Mouse (Mus musculus) frontal cortex, postnatal 10 days (tissue): ENCODE data around the gene Rhof.
"Not testable (repeated sequence)": the region's sequence is repeated elsewhere in the genome, so short reads cannot be mapped to it uniquely, and the experiment has no call there.

ENCODE experiments used
- DNase-seq, 2 experiments: peaks; one replicate each; pipeline ENCODE4 v3.0.0; 2022; ENCODE audit warnings: low spot score in 2 of 2, mixed read lengths in 1 of 2

Gene Rhof

DNA sequence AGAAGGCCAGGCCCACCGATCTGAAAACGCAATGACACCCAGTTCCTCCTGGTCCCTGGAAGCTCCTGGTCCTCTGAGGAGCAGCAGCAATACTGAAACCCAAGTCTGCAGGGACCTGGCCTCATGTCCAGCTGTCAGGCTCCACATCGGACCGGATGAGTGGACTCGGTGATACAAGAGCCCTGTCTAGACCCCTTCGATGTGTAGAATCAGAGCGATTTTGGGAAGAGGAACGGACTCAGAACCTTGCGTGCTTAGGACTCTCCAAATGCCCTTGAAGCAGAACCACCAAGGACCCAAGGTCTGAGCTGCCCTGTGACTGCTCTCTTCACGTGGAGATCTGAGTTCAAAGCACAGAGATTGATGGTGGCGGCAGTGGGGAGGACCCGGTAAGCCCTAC, 64.4 kb downstream of the Rhof start, which contains the start of gene Tmem120b:
Gene Tmem120b (plus strand): TSS at position 301 of the 400 bp plus-strand sequence.
- no peak for DNase-seq

DNA sequence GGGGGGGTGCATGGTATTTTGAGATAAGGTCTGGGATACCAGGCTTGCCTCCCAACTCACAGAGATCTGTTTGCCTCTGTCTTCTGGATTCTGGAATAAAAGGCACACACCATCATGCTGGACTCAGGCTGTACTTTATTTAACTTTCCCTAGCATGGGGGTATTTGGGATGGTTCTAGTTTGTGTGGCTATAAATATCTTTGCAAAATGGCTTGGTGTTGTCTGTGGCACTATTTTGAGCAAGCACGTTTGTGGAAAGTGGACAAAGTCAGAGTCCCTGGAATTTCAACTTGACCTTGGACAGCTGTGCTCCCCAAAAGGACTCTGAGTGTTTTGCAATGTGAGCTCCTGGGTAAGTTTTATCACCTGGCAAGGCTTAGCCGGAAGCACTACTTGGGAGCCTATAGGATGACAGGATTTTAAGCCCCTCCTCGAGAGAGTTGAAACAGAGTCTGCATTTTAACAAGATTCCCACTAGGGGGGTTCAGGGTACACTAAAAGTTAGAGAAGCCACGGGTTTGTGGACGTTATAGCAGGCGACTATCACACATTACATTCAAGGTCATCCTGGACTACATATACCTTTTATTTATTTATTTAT, 65.0 kb downstream of the Rhof start:
- DNase-seq, result no peak

DNA sequence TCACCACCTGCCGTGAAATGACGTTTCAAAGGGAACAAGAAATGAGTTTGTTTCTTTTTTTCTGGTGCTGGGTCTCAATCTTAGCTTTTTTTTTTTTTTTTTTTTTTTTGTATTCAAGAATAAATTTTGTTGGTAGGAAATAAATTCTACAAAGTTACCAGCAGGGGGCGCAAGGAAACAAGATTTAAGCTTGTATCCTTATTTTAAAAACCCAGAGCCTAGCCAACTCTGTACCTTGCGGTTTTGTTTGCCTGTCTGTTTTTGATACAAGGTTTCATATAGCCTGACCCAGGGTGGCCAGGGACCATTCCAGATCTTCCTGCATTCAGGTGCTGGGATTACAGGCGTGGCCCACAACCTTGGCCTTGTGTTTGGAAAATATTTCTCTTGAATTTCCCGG, 68.3 kb downstream of the Rhof start:
- DNase-seq, result peak in 1 of 2 experiments; percentile 51

DNA sequence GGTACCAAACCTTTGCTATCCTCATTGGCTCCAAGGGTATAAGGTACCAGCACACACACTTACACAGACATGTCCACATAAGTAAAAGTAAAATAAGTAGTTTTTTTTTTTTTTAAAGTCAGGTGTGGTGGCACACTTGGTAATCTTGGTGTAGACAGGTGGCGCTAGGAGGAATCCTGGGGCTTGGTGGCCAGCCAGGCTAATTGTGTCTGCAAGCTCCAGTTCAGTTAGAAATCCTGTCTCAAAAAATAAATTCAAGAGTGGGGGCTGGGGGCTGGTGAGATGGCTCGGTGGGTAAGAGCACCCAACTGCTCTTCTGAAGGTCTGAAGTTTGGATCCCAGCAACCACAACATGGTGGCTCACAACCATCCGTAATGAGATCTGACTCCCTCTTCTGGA, 69.4 kb downstream of the Rhof start:
- no peak for DNase-seq

DNA sequence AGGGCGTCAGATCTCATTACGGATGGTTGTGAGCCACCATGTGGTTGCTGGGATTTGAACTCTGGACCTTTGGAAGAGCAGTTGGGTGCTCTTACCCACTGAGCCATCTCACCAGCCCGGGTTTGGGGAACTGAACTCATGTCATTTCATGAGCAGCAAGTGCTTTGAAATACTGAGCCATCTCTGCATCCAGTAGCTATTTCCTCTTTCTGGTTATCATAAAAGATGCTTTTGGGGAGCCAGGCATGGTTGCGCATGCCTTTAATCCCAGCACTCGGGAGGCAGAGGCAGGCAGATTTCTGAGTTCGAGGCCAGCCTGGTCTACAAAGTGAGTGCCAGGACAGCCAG, 71.1 kb downstream of the Rhof start:
- DNase-seq, result not testable (repeated sequence)

DNA sequence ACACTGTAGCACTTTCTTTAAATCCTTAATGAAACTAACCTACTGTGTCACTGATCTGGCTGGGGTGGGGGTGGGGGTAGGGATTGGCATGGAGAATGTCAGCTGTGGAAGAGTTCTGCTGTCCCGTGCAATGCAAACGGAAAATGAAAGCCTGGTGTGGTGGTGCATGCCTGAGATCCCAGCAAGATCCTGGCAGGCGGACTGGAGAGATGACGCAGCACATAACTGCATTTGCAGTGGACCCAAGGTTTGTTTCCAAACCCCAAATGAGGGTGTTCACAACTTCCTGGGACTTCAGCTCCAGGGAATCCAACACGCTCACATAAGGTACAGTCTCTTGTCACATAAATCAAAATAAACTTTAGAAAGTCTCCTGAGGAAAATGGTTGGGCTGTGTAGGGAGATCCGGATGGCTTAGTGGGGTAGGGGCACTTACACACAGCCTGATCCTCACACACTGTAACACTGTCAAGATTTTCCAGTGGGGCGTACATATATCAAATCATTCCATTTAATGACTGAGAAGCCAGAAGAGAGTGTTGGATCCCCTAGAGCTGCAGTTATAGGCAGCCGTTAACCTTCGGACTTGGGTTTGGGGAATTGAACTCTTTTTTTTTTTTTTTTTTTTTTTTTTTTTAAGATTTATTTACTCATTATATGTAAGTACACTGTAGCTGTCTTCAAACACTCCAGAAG, 71.6 kb downstream of the Rhof start:
- no peak for DNase-seq

DNA sequence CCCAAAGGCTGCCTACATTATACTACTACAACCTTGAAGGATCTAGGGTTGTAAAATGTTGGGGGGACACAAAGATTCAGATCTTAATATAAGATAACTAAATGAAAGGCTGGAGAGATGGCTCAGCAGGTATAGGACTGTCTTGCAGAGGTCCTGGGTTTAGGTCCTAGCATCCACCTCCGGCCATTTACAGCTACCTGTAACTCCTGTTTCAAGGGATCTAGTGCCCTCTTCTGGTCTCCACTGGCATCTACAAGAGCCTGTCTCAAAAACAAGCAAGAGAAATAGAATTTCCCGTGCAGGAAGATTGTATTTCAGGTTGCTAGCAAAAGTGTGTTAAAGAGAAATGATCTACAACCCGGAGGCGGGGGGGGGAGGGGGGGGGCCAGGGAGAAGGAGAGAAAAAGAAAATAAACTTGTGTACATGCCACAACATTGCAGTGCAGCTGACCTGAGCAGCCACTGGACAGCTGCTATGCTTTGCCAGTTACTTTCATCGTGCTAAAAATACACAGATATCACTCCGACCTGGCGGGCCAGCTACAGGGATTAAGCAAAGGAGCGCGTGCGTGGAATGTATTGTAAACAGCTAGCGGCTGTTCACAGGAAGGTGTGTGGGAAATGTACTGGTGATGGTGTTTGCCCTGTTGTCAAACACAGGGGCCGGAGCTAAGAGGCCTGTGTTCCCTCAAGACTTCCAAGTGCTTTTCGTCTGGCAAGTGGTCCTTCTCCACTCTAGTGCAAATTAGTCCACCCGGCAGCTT, 72.6 kb downstream of the Rhof start:
- DNase-seq, result no peak

DNA sequence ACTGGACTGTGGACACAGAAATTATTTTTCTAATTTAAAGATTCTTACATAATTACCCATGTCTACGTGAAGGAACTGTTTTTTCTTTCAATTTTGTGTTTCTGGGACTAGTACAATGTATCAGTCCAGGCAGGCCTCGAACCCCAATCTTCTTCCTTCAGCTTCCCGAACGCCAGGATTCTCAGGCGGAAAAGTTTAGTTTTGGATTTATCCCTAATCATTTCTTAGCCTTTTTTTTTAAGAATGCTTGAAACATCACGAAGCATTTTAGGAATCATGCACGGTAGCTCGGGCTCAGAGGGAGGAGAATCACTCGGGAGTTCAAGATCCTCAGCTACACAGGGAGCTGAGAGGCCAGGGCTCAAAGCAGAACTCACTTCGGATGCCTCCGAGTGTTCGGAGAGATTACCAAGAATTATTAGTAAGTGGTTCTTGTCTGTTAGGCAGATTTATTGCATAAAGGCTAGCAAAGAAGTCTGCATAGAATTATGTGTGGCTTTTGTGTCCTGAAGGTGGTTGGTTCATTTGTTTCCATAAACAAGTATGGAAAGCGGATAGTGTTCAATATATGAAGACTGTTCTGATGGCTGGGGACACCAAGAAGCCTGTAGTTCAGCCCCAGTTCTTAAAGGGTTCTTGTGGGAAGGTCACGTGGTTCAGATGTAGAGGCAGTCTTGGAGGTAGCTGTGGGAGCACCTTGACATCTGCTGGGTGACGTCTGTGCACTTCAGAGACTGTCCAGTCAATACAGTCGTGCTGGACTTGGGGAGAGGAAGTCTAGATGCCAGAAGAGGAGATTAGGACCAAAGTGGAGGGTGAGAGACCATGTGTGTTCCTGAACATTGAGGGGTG, 74.0 kb downstream of the Rhof start:
- no peak for DNase-seq

DNA sequence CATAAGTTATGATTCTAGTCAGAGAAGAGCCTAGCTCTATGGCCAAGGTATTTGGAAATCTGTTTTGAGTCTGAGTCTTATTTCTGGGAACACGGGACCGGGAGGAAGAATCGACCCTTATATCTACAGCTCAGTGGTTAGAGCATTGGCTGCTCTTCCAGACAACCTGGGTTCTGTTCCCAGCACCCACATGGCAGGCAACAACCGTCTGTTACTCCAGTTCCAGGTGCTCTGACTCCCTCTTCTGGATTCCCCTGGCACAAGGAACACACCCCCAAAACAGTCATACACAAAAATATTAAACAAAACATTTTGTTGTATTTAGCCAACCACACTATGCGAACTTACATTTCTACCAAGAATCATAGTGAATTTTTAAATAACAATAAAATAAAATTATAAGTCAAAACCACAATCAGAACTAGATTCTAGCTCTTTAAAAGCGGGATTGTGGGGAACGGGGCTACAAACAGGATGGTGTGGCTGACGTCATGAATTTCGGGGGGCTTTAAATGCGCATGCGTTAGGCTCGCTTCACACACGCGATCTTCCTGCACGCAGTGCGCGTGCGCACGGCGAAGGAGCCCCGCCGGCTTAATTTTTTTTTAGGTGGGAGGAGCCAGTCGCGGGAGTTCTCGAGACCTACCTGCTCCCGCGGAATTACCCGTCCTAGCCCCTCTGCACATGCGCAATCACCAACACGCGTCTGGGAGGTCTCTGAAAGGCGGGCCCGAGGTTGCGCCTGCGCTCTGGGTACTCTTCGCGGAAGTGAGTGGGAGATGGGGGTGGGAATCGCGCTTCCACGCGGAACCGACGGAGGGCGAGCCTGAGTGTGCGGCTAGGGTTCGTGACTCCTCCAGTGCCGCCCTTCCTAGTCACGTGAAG, 74.9 kb downstream of the Rhof start:
- DNase-seq, result peak; percentile 99
